Mouse (Mus musculus): ENCODE measurements at regions not wholly inside any gene's neighbourhood (a gene's known extent, or its start where the extent isn't known, plus 50 kb on each side); places are given as distances from the start of the nearest gene placed in this dataset.

- no peak for DNase-seq
These were observed 94.1 kb upstream of the Sox5 start for GRCm38 (mm10) chr6:144875862-144876261.

DNA sequence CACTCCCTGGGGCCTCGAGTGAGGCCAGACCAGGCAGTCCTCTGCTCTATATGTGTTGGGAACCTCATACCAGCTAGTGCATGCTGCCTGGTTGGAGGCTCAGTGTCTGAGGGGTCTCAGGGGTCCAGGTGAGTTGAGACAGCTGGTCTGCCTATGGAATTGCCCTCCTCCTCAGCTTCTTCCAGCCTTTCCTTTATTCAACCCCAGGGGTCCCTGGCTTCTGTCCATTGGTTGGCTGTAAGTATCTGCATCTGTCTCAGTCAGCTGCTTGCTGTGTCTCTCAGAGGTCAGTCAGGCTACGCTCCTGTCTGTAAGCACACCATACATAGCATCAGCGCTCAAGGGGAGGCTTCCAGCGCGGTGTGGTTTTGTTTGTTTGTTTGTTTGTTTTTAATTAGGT is 92.5 kb upstream of the Sox5 start:
- no peak for DNase-seq

DNA sequence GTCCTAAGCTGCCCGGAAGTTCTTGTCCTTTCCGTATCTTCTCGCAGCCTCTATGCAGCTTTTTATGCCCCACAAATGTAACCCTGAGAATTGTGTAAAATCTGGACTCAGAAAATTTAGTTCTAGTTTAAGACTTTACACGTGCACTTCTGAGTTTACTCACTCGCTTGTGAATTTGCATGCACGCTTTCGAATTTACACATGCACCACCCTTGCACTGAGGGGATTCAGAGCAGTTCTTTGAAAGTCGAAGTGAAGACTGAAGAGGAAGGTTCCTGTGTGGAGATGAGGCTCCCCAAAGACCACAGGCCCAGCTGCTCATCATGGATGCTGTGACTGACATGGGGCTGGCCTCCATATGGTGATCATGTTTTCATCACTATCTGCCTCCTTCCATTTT is 89.2 kb upstream of the Sox5 start:
- DNase-seq: no peak

DNA sequence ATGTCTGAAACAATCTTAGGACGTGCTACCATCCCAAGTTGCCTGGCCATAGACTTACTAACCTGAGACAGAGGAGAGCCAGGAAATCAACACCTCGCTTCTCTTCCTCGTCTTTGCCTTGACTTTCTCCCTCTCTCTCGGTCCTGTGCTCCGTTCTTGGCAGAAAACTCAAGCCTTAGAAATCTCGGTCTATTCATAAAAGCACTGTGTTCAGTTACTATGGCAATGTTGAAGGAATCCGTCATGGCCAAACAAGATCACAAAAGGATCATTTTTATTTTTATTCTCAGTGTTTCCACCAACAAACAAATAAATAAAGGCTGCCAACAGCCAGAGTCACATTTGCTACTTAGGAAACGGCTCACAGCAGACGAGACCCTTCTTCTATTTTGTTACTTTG is 85.6 kb upstream of the Sox5 start:
- no peak for DNase-seq

DNA sequence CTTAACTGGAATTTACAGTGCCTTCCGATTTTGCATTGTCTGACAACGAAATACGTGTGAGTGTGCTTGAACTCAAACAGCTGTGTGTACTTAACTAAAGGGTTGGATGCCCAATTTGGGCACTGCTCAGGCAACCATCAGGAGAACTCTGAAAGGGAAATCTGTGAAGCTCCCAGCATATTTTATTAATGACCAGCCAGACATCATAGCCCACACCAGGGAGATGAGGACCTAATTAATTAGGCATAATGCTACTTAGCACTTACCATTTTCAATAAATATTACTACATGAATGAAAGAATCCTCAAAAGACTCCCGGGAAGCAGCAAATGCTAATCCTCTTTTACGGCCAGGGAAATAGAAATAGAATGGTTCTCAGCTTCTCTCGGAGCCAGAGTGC is 82.2 kb upstream of the Sox5 start:
- no peak for DNase-seq

- no peak for DNase-seq
These were observed 81.7 kb upstream of the Sox5 start for GRCm38 (mm10) chr6:144863430-144863994.

DNA sequence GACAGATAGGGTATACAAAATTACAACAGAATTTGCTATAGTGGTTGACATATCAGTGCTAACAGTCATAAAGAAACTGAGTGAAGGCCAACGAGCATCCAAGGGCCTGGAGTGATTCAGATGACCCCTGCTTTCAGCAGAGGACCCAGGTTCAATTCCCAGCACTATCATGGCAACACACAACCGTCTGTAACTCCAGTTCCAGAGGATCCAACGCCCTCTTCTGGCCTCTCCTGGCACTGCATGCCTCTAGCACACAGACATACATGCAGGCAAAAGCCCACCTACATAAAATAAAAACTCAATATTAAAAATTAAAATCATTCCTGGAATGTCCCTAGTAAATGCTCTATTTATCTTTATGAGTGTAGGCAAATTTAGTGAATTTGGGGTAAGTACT is 59.7 kb upstream of the Sox5 start:
- DNase-seq: no peak

GRCm38 (mm10) chr6:144839383-144839782 is 57.6 kb upstream of the Sox5 start:
- DNase-seq: no peak

GRCm38 (mm10) chr6:144834323-144835183 is 52.8 kb upstream of the Sox5 start:
- DNase-seq: peak; percentile 17
